Mouse (Mus musculus) embryonic facial prominence, embryonic 12.5 days (tissue): ENCODE data around the gene Klrb1. TPM values are rescaled to one million over a fixed set of nuclear protein-coding genes. Genes with fewer than 3 reads are reported as not detected.
"Not testable (repeated sequence)": the region's sequence is repeated elsewhere in the genome, so short reads cannot be mapped to it uniquely, and the experiment has no call there.

ENCODE experiments used
- ATAC-seq: fragments of 200-750 bp; cut with Nextera tagmentation; 2 replicates; pipeline ENCODE4 v1.8.0; 2017; ENCODE audit not compliant: insufficient number of reproducible peaks, insufficient read depth, low FRiP score, low TSS enrichment
- H3K27ac ChIP-seq: fragments of 300-500 bp; sonication (generic); 2 replicates; pipeline ENCODE4 v1.5.1; 2016; ENCODE audit warnings: mild to moderate bottlenecking
- H3K27me3 ChIP-seq: fragments of 300-500 bp; sonication (generic); 2 replicates; pipeline ENCODE4 v1.6.1; 2016; ENCODE audit warnings: mild to moderate bottlenecking, moderate library complexity
- H3K36me3 ChIP-seq: fragments of 300-500 bp; sonication (generic); 2 replicates; pipeline ENCODE4 v1.6.1; 2016; ENCODE audit warnings: mild to moderate bottlenecking
- H3K4me1 ChIP-seq: fragments of 300-500 bp; sonication (generic); 2 replicates; pipeline ENCODE4 v1.6.1; 2016
- H3K4me2 ChIP-seq: fragments of 300-500 bp; sonication (generic); replicated peaks from 2 replicates; pipeline ENCODE4 v1.6.1; 2016; ENCODE audit warnings: mild to moderate bottlenecking, moderate library complexity
- H3K4me3 ChIP-seq: fragments of 300-500 bp; sonication (generic); 2 replicates; pipeline ENCODE4 v1.5.1; 2016; ENCODE audit warnings: mild to moderate bottlenecking
- H3K9ac ChIP-seq: fragments of 300-500 bp; sonication (generic); 2 replicates; pipeline ENCODE4 v1.6.1; 2016; ENCODE audit warnings: mild to moderate bottlenecking, moderate library complexity
- H3K9me3 ChIP-seq: fragments of 300-500 bp; sonication (generic); 2 replicates; pipeline ENCODE4 v1.6.1; 2016; ENCODE audit warnings: mild to moderate bottlenecking, moderate library complexity
- WGBS: fragments of 180-500 bp; shearing (Covaris S2); methylation state at CpG from one replicate; pipeline ENCODE4 v1.1.7; 2016; 5-methylcytosine and 5-hydroxymethylcytosine counted together
- polyA plus RNA-seq: library from polyadenylated mRNA; unstranded; fragments of >200 nt; fragmentation: Nextera tagmentation; extraction: Ambion mirVana; gene quantifications from 2 replicates; pipeline ENCODE4 v1.2.1, GENCODE M21; 2016

The Klrb1 gene
- polyA plus RNA-seq, result not detected in 2 replicates

DNA sequence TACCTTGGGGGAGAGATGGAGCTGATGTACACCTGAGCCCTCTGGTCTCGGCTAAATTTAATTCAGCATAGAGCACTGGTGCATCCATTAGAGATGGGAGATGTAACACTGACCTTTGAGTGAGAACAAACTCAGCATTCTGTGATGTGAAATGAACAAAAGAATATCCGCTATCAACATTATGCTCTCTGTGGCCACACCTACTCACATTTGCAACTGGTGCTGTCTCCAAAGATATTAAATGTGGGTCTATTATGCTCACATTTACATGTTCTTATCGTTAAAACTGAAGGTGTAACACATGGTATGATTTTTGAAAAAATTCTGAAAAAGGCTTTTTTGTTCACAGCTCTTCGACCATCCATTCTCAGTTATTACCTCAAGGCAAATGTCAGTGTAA is at the start of gene Klrb1:
Gene Klrb1, minus strand, starts transcription at position 101 of the 400 bp plus-strand sequence.
- no peak within 1 kb of the TSS for H3K9ac ChIP-seq
- WGBS, result 87% methylated on average over 4 of the region's 4 CpGs
- H3K36me3 ChIP-seq, result no peaks in the 10 kb centered on the region
- no peak within 1 kb of the TSS for H3K4me2 ChIP-seq
- H3K9me3 ChIP-seq, result no peaks in the 10 kb centered on the region
- no peak for ATAC-seq
- H3K4me1 ChIP-seq, result no peaks in the 10 kb centered on the region
- no peaks in the 10 kb centered on the region for H3K27me3 ChIP-seq
- no peak within 1 kb of the TSS for H3K27ac ChIP-seq
- H3K4me3 ChIP-seq, result no peak within 1 kb of the TSS

DNA sequence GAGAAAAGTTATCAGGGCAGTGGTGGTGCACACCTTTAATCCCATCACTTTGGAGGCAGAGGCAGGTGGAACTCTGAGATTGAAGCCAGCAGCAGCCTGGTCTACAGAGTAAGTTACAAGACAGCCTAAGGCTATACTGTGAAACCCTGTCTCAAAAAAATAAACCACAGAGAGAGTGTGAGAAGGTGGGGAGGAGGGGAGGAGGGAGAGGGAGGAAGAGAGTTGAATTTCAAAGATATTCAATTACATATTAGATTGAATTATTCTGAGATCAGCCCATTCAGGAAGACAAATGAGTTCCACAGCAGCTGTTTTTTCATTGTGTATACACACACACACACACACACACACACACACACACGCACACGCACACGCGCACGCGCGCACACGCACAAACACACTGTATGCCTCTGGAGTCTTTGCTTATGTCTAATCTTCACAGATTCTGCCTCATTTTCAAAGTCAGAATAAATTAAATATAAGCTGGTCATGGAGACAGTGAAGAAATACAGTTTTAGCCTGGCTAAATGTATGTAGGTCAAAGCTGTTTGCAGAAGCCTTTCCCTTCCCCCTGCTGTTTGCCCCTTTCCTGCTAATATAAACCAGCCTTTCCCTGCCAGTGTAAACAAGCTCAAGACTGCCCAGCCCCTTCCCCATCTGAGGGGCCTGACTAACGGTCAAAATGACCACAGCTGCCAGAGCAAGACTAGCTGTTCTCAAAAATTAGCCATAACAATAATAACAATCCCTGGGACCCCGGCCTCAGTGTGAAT is 46.8 kb upstream of the Klrb1 start:
- Histone ChIP-seq H3K27me3 (no peaks in the 10 kb centered on the region), H3K9ac (no peak overlapping the region), H3K36me3 (no peaks in the 10 kb centered on the region), H3K27ac (peak overlapping the region; percentile 26; the same call in 1 of the 2 replicates), H3K4me1 (0 out of 2 replicates have a peak, but pooled peaks cover 8% of the 10 kb centered on the region), H3K4me2 (no peak overlapping the region), H3K9me3 (no peaks in the 10 kb centered on the region), H3K4me3 (no peak overlapping the region)
- WGBS, result 66% methylated on average over 10 of the region's 10 CpGs
- ATAC-seq, result no peak

DNA sequence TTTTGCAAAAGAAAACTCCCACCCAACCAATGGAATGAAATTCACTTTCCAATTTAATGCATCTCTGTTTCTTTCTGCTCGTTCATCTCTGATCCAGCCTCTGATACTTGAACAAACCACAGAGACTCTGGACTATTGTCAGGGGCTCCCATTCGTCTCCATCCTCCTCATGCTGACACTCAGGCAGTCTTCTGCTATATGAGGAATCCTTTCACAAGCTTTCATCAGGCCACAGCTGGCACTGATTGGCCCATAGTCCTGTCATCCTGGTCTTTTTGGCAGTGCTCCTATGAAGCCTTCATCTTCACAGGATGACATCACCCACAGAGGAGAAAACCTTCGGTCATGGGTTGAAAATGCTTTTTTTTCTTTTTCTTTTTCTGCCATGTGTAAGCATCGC is 45.2 kb upstream of the Klrb1 start:
- Histone ChIP-seq H3K9me3 (no peaks in the 10 kb centered on the region), H3K27me3 (no peaks in the 10 kb centered on the region), H3K36me3 (no peaks in the 10 kb centered on the region), H3K9ac (no peak overlapping the region), H3K27ac (no peak overlapping the region), H3K4me1 (0 out of 2 replicates have a peak, but pooled peaks cover 8% of the 10 kb centered on the region), H3K4me2 (no peak overlapping the region), H3K4me3 (no peak overlapping the region)
- no peak for ATAC-seq
- 72% methylated on average over 4 of the region's 4 CpGs for WGBS

DNA sequence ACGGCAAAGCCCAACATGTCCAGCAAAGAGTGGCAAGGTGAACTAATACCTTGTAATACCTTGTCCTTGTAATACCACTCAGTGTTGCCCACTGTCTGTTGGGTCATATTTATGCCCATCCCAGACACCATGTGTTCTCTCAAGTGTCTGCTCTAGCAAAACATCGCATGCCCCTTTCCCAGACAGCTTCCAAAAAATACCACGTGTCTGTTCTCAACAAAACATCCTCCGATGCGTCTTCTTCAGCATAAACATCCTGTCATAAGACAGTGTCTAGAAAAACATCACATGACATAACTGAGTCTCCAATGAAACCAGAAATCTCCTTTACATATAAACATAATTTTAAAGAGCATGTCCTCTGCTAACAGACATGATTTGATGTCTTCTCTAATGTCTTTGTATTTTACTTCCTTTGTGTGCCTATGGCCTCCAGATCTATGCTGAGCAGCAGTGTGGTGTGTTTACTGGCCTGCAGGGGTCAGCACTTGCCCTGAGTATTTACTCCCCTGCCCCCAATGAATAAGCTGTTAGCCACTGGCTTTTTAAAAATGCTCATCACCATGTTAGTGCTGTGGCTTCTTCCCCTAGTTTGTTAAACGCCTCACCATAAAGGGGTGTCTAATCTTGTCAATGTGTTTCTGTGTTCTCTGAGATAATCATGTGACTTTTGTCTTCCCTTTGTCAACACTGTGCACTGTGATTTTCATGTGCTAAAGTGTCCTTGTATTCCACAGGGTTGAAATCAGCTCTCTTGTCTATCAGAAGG is 43.8 kb upstream of the Klrb1 start:
- 64% methylated on average over 6 of the region's 6 CpGs for WGBS
- not testable (repeated sequence) for H3K9ac ChIP-seq, H3K4me2 ChIP-seq, H3K4me1 ChIP-seq, H3K9me3 ChIP-seq, H3K4me3 ChIP-seq, H3K36me3 ChIP-seq, ATAC-seq, H3K27me3 ChIP-seq, H3K27ac ChIP-seq

DNA sequence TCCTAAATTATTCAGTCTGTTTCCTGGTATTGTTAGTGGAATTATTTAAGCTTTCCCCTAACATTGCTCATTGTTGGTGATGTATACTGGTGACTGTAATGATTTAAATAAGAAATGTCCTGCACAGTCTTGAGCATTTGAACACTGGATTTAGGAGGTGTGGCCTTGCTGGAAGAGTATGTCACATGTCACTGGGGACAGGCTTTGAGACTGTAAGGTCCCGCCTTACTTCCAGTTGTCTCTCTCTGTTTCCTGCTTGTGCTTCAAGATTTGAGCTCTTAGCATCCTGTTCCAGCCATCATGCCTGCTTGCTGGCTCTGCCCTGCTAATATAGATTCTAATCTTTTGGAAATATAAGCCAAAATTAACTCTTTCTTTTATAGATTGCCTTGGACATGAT is 42.4 kb upstream of the Klrb1 start:
- H3K27me3 ChIP-seq, result no peaks in the 10 kb centered on the region
- 69% methylated on average over 1 of the region's 1 CpGs for WGBS
- H3K9ac ChIP-seq, result no peak overlapping the region
- 0 out of 2 replicates have a peak, but pooled peaks cover 7% of the 10 kb centered on the region for H3K4me1 ChIP-seq
- H3K36me3 ChIP-seq, result no peaks in the 10 kb centered on the region
- no peak for ATAC-seq
- H3K27ac ChIP-seq, result no peak overlapping the region
- no peak overlapping the region for H3K4me3 ChIP-seq
- H3K4me2 ChIP-seq, result no peak overlapping the region
- no peaks in the 10 kb centered on the region for H3K9me3 ChIP-seq

DNA sequence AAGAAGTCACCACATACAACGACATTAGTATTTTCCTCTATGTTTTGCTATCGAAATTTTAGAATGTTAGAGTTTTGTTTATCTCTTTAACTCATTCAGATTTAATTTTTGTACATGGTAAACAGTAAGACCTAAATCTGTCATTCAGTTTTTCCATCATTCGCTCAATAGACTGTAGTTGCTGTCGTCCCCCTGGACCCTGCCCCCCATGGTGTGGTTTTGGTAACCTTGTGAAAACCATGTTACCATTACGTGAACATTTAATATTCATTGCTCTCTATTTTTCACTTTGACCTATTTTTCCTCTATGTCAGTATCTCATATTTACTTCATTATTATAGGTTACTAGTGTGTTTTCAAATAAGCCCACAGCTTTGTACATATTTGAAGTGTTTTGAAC is 41.7 kb upstream of the Klrb1 start:
- WGBS, result 18% methylated on average over 5 of the region's 5 CpGs
- H3K9me3 ChIP-seq, result no peaks in the 10 kb centered on the region
- peak overlapping the region; percentile 44 for H3K4me3 ChIP-seq
- peak overlapping the region; percentile 42 for H3K4me2 ChIP-seq
- H3K27me3 ChIP-seq, result no peaks in the 10 kb centered on the region
- no peak overlapping the region for H3K9ac ChIP-seq
- no peak for ATAC-seq
- 0 out of 2 replicates have a peak, but pooled peaks cover under 1% of the 10 kb centered on the region for H3K4me1 ChIP-seq
- no peaks in the 10 kb centered on the region for H3K36me3 ChIP-seq
- no peak overlapping the region for H3K27ac ChIP-seq

DNA sequence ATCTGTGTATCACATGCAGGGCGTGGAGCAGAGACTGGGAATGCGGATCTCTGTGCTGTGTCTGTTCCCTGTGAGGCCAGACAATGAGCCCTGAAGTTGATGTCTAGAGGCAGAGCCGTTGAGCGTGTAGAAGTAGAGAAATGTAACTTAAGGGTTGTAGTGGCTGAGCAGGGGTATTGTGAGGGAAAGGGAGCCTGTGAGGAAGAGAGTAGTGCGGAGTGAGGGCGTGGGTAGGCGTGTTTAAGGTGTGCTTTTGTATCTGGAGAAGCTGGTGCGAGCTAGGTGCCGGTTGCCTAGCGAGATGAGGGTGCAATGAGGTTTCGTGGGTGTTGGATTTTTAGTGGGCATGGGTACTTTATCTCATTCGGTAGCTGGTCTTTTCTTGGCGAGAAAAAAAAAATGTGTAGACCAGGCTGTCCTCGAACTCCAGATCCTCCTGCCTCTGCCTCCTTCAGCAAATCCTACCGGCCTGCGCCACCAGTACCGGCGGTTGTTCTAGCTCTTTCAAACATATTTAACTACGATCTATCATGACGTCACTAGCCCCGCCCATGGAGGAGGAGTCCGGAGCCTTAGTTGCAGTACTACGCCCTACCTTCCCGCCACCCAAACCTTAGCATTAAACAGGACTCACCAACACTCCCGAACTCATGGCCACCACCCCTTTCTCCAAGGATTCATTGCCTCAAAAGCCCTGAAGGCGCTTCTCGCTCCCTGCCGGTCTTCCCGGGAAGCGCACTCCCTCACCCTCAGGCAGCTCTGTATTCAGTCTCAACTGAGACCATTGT is 41.1 kb upstream of the Klrb1 start:
- Histone ChIP-seq H3K4me3 (peak overlapping the region; percentile 44), H3K36me3 (no peaks in the 10 kb centered on the region), H3K9ac (peak overlapping the region; percentile 65), H3K4me2 (peak overlapping the region; percentile 59), H3K4me1 (no peaks in the 10 kb centered on the region), H3K9me3 (no peaks in the 10 kb centered on the region), H3K27ac (peak overlapping the region; percentile 67), H3K27me3 (no peaks in the 10 kb centered on the region)
- peak; percentile 92 for ATAC-seq
- WGBS, result 2% methylated on average over 30 of the region's 30 CpGs

DNA sequence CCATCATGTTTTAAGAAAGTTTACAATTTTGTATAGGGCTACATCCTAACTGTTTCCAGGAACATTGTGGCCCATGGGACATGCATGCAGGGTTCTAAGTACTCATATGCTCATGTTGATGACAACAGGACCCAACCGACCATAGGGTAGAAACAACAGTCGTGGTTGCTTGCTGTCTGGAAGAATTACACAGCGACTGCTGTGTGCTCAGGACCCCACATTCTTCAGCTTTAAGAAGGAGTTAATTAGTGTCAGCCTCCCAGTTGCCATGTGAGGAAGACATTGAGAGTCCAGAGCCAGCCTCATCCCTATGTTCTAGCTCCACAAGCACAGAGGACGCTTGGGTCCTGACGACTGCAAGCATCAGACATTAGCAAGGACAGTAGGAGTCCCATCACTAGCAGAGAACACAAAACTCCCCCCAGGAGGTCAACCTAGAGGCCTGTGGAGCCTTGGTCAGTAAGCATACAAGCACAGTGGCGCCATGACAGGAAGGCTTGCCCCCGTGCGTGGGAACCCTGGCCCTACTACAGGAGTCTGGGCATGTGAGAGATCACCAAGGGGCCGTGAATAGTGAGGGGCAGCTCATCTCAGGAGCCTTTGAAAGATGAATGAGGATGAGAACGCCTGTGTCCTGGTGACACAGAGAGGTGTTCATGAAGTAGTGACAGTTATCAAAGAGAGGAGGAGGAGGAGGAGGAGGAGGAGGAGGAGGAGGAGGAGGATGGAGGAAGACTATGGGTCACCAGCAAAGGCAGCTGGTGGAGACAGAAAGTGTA is 40.2 kb upstream of the Klrb1 start:
- WGBS, result 74% methylated on average over 10 of the region's 10 CpGs

DNA sequence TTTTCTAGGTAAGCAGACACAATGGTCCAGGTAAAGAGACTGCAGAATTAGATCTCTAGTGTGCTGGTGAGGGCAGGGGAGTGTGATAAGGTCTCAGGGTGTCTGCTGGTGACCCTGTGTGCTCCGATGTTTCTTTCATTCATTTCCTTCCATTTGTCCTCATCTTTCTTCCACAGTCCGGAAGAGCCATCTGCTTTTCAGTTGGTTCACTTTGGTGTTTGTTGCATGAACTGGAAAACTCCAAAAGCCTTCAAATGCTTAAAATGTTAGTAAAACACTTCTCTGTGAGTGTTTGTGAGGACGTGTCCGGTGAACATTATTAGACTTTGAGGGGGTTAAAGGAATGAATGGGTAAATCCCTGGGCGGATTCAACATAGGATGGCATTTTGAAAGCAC is 38.3 kb upstream of the Klrb1 start:
- H3K4me3 ChIP-seq, result peak overlapping the region; percentile 57
- 40% methylated on average over 5 of the region's 5 CpGs for WGBS
- H3K27me3 ChIP-seq, result no peaks in the 10 kb centered on the region
- no peaks in the 10 kb centered on the region for H3K9me3 ChIP-seq
- no peak overlapping the region for H3K9ac ChIP-seq
- no peak overlapping the region for H3K27ac ChIP-seq
- no peaks in the 10 kb centered on the region for H3K36me3 ChIP-seq
- no peak for ATAC-seq
- peak overlapping the region; percentile 39 for H3K4me2 ChIP-seq
- no peaks in the 10 kb centered on the region for H3K4me1 ChIP-seq

More for the DNA sequence above, 40.2 kb upstream of the Klrb1 start:
- not testable (repeated sequence) for H3K4me1 ChIP-seq, ATAC-seq, H3K36me3 ChIP-seq, H3K9me3 ChIP-seq, H3K27me3 ChIP-seq
- Histone ChIP-seq H3K4me2 (peak overlapping the region; percentile 59), H3K27ac (0 out of 2 replicates have a peak overlapping the region, but pooled peaks have one; percentile 67), H3K9ac (peak overlapping the region; percentile 65; the same call in 1 of the 2 replicates), H3K4me3 (peak overlapping the region; percentile 44)

DNA sequence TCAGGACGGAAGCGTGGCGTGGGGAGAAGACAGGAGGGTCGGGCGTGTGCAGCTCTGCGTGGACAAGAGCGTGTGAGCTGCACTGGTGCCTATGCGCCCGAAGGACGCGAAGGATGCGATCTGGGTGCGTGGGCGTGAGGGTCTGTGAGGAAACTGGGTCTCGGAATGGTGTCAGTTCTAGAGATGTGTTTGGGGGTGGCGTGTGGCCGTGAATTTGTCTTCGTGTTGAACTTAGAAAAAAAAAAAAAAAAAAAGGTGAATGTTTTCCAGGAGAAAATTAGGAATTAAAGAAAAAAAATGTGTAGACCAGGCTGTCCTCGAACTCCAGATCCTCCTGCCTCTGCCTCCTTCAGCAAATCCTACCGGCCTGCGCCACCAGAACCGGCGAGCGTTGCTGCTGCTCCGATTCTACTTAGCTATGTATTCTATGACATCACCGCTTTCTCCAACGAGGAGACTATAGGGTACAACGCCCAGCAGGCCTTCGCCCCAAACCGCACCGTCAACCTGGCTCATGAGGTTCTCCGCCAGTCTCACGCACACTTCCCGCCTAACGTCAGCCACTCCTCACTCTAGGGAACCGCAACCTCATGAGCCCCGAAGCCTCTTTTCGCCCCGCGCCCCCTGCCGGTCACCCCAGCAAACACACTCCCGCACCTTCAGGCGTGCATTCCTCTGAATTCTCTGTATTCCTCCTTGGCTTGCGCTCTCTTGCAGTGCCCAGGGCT is 37.7 kb upstream of the Klrb1 start:
- under 1% methylated on average over 44 of the region's 44 CpGs for WGBS
- H3K9ac ChIP-seq, result peak overlapping the region; percentile 47
- peak overlapping the region; percentile 86 for H3K27ac ChIP-seq
- H3K4me1 ChIP-seq, H3K27me3 ChIP-seq, H3K36me3 ChIP-seq, H3K9me3 ChIP-seq: not testable (repeated sequence)
- peak overlapping the region; percentile 39 for H3K4me2 ChIP-seq
- H3K4me3 ChIP-seq, result peak overlapping the region; percentile 57
- peak; percentile 59 for ATAC-seq
